Comparison of ENCODE assay signal across 8 mouse cellular contexts in genomic region chr12:64966101-64966631, GRCm38 (mm10). TPM values are rescaled to one million over a fixed set of nuclear protein-coding genes. Genes with fewer than 3 reads are reported as not detected.
A peak's percentile ranks its signal among the peaks of the same experiment; 100 is the strongest.
DNase-seq lines count a peak whose midpoint lies in the region; ATAC-seq and TF ChIP-seq lines count a peak whose summit lies in the region.

No protein-coding gene starts in this region.

- dilution Hi-C loops in CH12.LX (cut with MboI; ENCODE audit: extremely low pct_ligation_motif_present, extremely low pct_unique_long_range_greater_than_20kb, low sequenced_read_pairs) = no loop called here

- no peak for TF ChIP-seq CTCF in CH12.LX (conservative IDR thresholded peaks at IDR 0.05 in 1 of 2, IDR thresholded peaks at IDR 0.05 in 1 of 2; ENCODE audit: low read depth in 2 of 2, low read length in 2 of 2)

- no peaks in the 10 kb centered on the region for H3K27me3 ChIP-seq in CH12.LX (replicated peaks)
- H3K27me3 ChIP-seq in forebrain, embryonic 13.5 days = no peaks in the 10 kb centered on the region

- in situ Hi-C loops in CH12.LX (cut with MboI; ENCODE audit: low pct_ligation_motif_present, low pct_unique_long_range_greater_than_20kb, low sequenced_read_pairs) = loop anchor here (10.0 to 25.0 kb wide), 2 partner anchors 99 to 196 kb away; partner anchors contain the start of gene Mis18bp1

- intact Hi-C loops in heart, postnatal 36 days (cut with DNase I) = loop anchor here (2.0 to 5.0 kb wide), 2 partner anchors 71 to 107 kb away; partner anchors contain the start of gene Prpf39

- under 1% methylated on average over 44 of the region's 44 CpGs for WGBS in forebrain, embryonic 13.5 days

- no peaks in the 10 kb centered on the region for H3K9me3 ChIP-seq in CH12.LX (replicated peaks; ENCODE audit: low read length)
- no peaks in the 10 kb centered on the region for H3K9me3 ChIP-seq in forebrain, embryonic 13.5 days (replicated peaks)

- TF ChIP-seq RAD21 in CH12.LX (IDR thresholded peaks at IDR 0.05; ENCODE audit: low read depth, low read length) = no peak

- H3K9ac ChIP-seq in CH12.LX (ENCODE audit: insufficient read depth, low read depth) = peak overlapping the region; percentile 80
- peak overlapping the region; percentile 91 for H3K9ac ChIP-seq in forebrain, embryonic 13.5 days

- peak overlapping the region; percentile 93 for H3K4me2 ChIP-seq in CH12.LX (ENCODE audit: insufficient read depth, low read depth, poor library complexity, severe bottlenecking)
- peak overlapping the region; percentile 89 for H3K4me2 ChIP-seq in forebrain, embryonic 13.5 days

- H3K36me3 ChIP-seq in CH12.LX (replicated peaks in 1 of 2; ENCODE audit: control insufficient read depth in 1 of 2, insufficient read depth in 1 of 2, low read length in 1 of 2) = peaks cover 0 to 13% of the 10 kb centered on the region in 2 experiments
- no peaks in the 10 kb centered on the region for H3K36me3 ChIP-seq in forebrain, embryonic 13.5 days (ENCODE audit: poor library complexity, severe bottlenecking)

- no peak; the same call in 1 of the 2 replicates for ATAC-seq in forebrain, embryonic 13.5 days

- peak overlapping the region; percentile 79 to 92 (median 87) for H3K4me3 ChIP-seq in CH12.LX (replicated peaks in 1 of 3; ENCODE audit: low read depth in 2 of 3, low read length in 2 of 3, poor library complexity in 1 of 3)
- H3K4me3 ChIP-seq in forebrain, embryonic 13.5 days = peak overlapping the region; percentile 93

- no peak for TF ChIP-seq POLR2A in CH12.LX (IDR thresholded peaks at IDR 0.05; ENCODE audit: low read depth, low read length)

- peaks cover 0 to 26% of the 10 kb centered on the region in 2 experiments; a peak in 2 of 4 replicates for H3K4me1 ChIP-seq in CH12.LX (ENCODE audit: control insufficient read depth in 1 of 2, insufficient read depth in 2 of 2)
- H3K4me1 ChIP-seq in forebrain, embryonic 13.5 days = peaks cover 56% of the 10 kb centered on the region

- H3K27ac ChIP-seq in CH12.LX (ENCODE audit: insufficient read depth, low read depth) = peak overlapping the region; percentile 26
- peak overlapping the region; percentile 88 for H3K27ac ChIP-seq in forebrain, embryonic 13.5 days

- H3K79me2 ChIP-seq in CH12.LX (replicated peaks; ENCODE audit: control insufficient read depth, extremely low read depth, insufficient read depth, poor library complexity, severe bottlenecking) = peaks cover 69% of the 10 kb centered on the region

- DNase-seq in CH12.LX (ENCODE audit: extremely low read depth) = peak; percentile 43
- peak; percentile 76 for DNase-seq in adrenal gland, postnatal 14 days
- DNase-seq in heart, postnatal 36 days = peak; percentile 40 to 61
- peak; percentile 58 to 65 for DNase-seq in layer of hippocampus, postnatal 10 days (ENCODE audit: low spot score in 2 of 2)
- DNase-seq in lung, postnatal 10 days = peak; percentile 72
- DNase-seq in retina, postnatal 7 days (ENCODE audit: low read depth, low spot score) = peak; percentile 16
- DNase-seq in urinary bladder, postnatal 14 days (ENCODE audit: low spot score) = peak; percentile 49

- no peak for TF ChIP-seq EP300 in CH12.LX (IDR thresholded peaks at IDR 0.05; ENCODE audit: low read length)

TF ChIP-seq in CH12.LX, 34 proteins besides CTCF, POLR2A, EP300 and RAD21:
- TF ChIP-seq SMC3 (IDR thresholded peaks at IDR 0.05; ENCODE audit: low read depth, low read length) = no peak
- no peak for TF ChIP-seq PAX5 (IDR thresholded peaks at IDR 0.05; ENCODE audit: low read length)
- TF ChIP-seq UBTF (IDR thresholded peaks at IDR 0.05; ENCODE audit: low read depth, low read length) = peak; percentile 93
- peak; percentile 96; the same call in 1 of the 2 replicates for TF ChIP-seq CHD1 (IDR thresholded peaks at IDR 0.05; ENCODE audit: low read depth, low read length)
TF ChIP-seq in CH12.LX: peak in this region for 2.

RNA-seq across cellular contexts. Expression of gene Togaram1, which starts 0.6 kb away (rescaled TPM):
- total RNA-seq in CH12.LX (2012; rRNA removed) = 24.1 and 24.3 TPM in 2 replicates
- total RNA-seq in CH12.LX (2014; rRNA removed) = 29.5 and 34.4 TPM in 2 replicates
- polyA plus RNA-seq in CH12.LX (2012; ENCODE audit: insufficient read length, low read depth) = 19.1 and 22.6 TPM in 2 replicates
- total RNA-seq in adrenal gland, postnatal 14 days (2021) = 33.4 and 34.1 TPM in 2 replicates
- polyA plus RNA-seq in forebrain, embryonic 13.5 days (2015; fragmentation: Nextera tagmentation; extraction: Ambion mirVana) = 20.1 and 25.3 TPM in 2 replicates
- 10 to 100 TPM; 12.9 to 14.6 TPM for total RNA-seq in heart, postnatal 36 days (2021)
- 10 to 100 TPM; 34.1 to 36.1 TPM for total RNA-seq in layer of hippocampus, postnatal 10 days (2021)

RNA-seq across cellular contexts. Expression of gene Klhl28, which starts 0.8 kb away (rescaled TPM):
- total RNA-seq in CH12.LX (2012; rRNA removed) (9.5 and 9.6 TPM in 2 replicates), CH12.LX (2014; rRNA removed) (16.2 and 17.9 TPM in 2 replicates)
- 13.2 and 16.6 TPM in 2 replicates for polyA plus RNA-seq in CH12.LX (2012; ENCODE audit: insufficient read length, low read depth)
- 13.1 and 14.2 TPM in 2 replicates for total RNA-seq in adrenal gland, postnatal 14 days (2021)
- 24.9 and 26.3 TPM in 2 replicates for polyA plus RNA-seq in forebrain, embryonic 13.5 days (2015; fragmentation: Nextera tagmentation; extraction: Ambion mirVana)
- total RNA-seq in heart, postnatal 36 days (2021) = 10 to 100 TPM; 11.5 to 12.1 TPM
- 10 to 100 TPM; 23.9 to 24.8 TPM for total RNA-seq in layer of hippocampus, postnatal 10 days (2021)

RNA-seq across cellular contexts. Expression of gene Gm527, which starts 48.5 kb away (rescaled TPM):
- 0.42 and 0.93 TPM in 2 replicates for total RNA-seq in CH12.LX (2012; rRNA removed)
- 2.0 and 2.6 TPM in 2 replicates for total RNA-seq in CH12.LX (2014; rRNA removed)
- polyA plus RNA-seq in CH12.LX (2012; ENCODE audit: insufficient read length, low read depth) = 1.7 and 2.0 TPM in 2 replicates
- 5.1 and 6.5 TPM in 2 replicates for total RNA-seq in adrenal gland, postnatal 14 days (2021)
- 1.6 and 2.6 TPM in 2 replicates for polyA plus RNA-seq in forebrain, embryonic 13.5 days (2015; fragmentation: Nextera tagmentation; extraction: Ambion mirVana)
- total RNA-seq in heart, postnatal 36 days (2021) = 1 to 10 TPM; 4.3 to 5.1 TPM
- total RNA-seq in layer of hippocampus, postnatal 10 days (2021) = 10 to 100 TPM; 13.5 to 14.7 TPM

Comparison
In these comparisons a context has a peak if more than half of its experiments do, and no peak if none do; other contexts are left out.
1. DNase-seq: peak in every context shown above with its lines; median percentile 76 in adrenal gland, postnatal 14 days; 72 in lung, postnatal 10 days; 62 in layer of hippocampus, postnatal 10 days; 50 in heart, postnatal 36 days; 49 in urinary bladder, postnatal 14 days; 43 in CH12.LX; 16 in retina, postnatal 7 days.